Mouse (Mus musculus) liver, postnatal 0 days (tissue): ENCODE measurements around the gene Scpep1.

Source experiments
- CTCF ChIP-seq: sonication (generic); IDR thresholded peaks from 2 replicates; pipeline ENCODE4 v1.5.1; 2016; ENCODE audit warnings: antibody characterized with exemption, low read depth
- EP300 ChIP-seq: IDR thresholded peaks from 2 replicates; pipeline ENCODE4 v1.6.1; 2016; ENCODE audit warnings: antibody characterized with exemption, low read depth, mild to moderate bottlenecking

DNA sequence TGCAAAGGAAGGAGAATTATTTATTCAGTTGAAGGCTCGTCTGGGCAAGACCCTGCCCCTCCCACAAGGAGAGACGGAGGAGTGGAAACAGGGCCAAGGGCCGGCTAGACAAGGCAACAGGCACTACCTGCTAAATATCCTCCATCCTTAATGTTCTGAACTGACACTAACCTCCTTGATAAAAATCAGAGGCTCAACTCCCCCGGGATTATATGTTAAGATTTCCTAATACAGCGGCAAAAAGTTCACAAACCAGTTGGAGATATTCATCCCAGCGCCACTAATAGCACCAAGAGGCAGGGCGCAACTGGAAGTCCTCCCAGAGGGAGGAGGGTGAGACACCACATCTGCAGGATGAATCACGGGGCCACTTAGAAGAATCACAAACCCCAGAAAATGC, 6.4 kb downstream of the Scpep1 start:
- TF ChIP-seq EP300 (no peak), CTCF (no peak)
